Mouse (Mus musculus) frontal cortex, postnatal 25 days (tissue): ENCODE data around the gene Ccdc92.

Source experiments
- DNase-seq, 2 experiments: peaks; one replicate each; pipeline ENCODE4 v3.0.0; 2022; ENCODE audit warnings: low spot score in 2 of 2

Gene Ccdc92

DNA sequence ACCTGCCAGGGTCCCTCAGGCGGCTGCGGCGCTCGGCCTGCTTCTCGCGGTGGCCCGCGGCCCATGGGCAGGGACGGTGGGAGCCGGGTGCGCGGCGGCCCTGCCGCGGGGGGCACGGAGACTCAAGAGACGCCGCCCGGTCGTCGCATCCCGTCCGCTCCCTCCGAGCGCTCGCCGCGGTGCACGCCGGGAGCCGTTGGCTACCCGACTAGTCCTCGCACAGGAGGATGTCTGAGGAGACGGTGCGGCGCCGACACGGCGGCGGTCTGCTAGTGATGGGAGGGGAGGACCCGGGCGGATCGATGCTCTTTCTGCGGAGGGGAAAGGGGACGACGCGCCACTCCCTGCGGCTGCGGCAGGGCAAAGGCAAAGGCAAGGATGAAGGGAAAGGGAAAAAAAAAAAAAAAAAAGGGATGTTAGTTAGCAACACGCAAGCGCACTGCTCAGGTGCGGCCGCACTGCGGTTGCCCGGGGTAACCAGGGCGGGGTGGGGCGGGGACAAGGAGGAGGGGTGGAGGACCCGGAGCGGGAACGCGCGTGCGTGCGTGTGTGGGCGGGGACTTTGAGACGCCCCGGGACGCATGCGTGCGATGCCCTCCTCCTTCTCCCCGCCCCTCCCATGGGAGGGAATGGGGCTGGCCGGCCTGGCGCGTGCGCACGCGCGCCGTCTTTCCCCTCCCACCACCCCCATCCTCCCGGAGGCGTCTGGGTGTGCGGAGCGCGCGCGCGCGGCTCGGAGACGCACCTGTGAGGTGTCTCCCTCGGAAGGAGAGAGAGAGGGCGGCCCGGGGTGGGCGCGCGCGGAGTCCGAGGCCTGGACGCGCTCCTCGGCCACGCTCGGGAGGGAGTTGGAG is at the start of gene Ccdc92, which contains the start of gene Zfp664:
TSS of gene Ccdc92 (minus strand) at position 412 of the 854 bp plus-strand sequence.
TSS of gene Zfp664 (plus strand) at position 679 of the 854 bp plus-strand sequence.
- peak; percentile 85 to 90 for DNase-seq

DNA sequence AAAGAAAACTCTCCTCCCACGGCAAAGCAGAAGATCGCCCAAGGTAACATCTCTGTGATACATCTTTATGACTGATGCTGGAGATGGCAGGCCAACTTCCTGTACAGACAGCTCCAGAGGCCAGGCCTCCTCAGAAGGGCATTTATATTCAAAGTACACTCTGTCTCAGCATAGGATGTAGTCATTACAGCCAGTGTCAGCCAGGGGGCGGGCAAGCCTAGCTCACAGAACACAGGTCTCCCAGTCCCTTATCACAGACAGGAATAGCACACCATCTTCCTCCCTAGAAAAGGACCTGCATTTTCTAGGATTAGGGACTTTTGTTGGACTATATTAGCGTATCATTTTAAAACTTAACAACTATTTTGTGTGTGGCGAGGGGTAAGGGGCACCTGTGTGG is 46.6 kb upstream of the Ccdc92 start:
- peak; percentile 67 to 79 for DNase-seq

DNA sequence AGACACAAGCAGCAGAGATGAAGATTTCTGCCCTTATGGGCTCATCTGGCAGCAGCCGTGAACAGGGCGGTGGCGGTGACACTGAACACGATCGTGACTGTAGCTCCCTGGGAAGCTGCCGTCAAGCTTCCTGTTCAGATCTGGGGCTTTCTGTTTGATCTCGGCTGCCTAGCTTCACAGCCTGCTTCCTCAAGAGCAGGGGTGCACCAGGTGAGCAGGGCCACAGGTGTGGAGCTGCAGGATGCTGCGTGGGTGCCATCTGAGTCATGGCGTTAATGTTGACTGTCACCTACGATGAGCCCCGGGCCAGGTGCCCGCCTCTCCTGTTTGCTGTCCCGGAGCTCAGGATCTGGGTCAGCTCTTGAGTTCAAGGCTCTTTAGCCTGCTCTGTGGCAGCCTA is 44.7 kb upstream of the Ccdc92 start:
- DNase-seq = no peak

DNA sequence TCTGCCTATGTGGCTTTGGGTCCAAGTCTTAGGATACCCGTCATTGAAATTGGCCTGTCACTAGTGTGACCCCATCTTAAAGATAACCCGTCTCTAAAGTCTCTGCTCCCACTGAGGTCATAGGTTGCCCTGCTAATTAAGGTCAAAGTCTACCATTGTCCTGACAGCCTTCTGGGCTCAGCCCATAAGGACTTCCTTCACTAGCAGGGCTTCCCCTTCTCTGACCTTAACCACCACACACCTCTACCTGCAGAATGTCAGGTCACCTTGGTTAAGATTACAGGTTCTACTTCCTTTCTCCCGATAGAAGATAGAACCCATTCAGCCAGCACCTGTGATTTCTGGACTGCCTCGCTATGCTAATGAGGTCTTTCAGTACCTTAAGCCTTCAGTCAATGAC is 41.6 kb upstream of the Ccdc92 start:
- no peak for DNase-seq

DNA sequence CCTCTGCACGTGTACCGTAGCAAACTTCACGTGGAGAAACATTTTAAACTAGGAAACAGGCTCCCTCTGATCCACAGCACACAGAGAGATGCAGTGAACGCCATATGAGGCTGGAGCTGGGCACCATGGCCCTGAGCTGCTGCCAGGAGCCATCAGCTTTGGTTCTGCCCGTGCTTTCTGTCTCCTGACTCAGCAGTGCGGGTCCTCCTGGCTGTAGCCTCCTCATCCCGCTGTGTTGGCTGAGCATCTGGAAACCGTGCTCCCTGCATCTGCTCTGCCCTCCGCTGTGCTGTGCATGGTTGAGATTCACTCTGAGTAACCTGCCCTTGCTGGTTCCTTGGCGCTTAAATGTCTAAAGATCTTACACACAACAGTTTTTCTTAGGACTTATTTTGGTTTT is 40.0 kb upstream of the Ccdc92 start:
- DNase-seq = no peak

DNA sequence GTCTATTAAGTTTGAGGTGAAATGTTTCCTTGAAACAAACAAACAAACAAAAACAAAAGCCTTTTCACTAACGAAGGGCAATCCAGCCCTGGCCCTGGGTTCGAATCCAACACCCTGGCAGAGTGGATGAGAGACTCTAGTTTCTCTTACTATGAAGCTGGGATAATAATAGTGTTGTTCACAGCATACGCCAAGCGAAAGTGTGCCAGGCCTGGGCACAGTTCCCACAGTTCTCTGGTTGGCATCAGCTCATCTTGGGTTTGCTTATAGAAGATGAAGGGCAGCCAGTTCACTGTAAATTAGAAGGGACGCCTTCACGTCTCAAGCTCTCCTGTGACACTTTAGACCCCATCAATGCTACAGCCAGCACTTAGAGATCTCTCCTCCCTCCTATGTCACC is 39.5 kb upstream of the Ccdc92 start:
- DNase-seq = peak in 1 of 2 experiments; percentile 28

DNA sequence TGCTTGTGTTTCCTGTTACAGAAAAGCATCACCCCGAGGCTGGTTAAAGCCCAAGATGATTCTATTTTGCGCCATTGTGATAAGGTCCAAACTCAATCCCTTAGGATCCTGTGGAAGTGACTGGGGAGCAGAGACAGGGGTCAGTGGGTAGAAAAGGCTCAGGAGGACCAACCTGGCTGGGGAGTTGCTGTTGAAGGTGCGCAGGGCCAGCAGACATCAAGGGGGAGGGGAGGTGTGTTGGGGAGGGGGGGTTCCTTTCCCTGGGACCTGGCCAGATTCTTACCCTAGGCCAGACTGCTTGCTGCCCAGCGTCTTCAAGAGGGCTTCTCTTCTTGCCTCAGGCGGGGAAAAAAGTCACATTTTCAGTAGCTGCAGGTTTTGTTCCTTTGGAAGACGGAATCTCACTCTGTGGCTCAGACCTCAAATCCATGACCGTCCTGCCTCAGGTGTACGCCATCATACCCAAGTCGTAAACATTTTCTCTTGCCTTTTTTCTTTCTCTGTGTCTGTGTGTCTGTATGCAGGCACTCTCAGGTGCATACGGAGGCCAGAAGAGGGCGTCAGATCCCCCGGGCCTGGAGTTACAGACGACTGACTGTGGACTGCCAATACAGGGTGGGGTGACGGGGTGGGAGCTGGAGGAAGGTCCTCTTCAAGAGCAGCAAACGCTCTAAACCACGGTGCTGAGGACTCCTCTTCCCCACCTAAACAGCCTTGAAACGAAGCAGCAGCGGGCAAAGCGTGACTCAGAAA is 38.7 kb upstream of the Ccdc92 start:
- no peak for DNase-seq

DNA sequence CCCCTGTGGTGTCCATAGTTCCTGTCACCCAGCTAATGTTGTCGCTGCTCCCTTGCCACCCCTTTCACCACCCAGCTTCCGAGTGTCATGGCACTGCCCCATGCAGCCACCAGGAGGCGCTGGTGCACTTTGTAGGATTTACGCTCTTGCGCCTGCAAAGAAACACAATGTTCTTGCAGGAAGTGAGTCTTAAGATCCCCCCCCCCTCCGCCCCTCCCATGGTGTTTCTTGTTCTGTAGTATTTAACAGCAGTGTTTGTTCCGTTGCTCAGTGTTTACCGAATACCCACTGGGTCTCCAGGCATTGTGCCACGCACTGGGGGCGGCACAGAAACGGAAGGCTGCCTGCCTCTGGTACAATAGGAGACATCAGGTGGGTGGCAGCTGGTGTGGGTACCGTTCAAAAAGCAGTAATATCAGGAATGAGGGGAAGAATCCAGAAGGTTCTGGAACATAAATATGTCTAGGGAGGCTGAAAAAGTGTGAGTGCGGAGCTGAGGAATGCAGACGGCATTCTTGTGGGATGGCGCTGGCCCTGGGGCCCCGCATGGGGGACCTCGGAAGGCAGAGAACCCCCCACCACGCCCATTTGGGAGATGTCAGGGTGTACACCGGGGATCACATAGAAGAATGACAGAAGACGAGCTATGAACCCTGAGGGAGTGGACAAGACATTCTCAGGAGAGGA is 37.9 kb upstream of the Ccdc92 start:
- DNase-seq = peak; percentile 81 to 82

DNA sequence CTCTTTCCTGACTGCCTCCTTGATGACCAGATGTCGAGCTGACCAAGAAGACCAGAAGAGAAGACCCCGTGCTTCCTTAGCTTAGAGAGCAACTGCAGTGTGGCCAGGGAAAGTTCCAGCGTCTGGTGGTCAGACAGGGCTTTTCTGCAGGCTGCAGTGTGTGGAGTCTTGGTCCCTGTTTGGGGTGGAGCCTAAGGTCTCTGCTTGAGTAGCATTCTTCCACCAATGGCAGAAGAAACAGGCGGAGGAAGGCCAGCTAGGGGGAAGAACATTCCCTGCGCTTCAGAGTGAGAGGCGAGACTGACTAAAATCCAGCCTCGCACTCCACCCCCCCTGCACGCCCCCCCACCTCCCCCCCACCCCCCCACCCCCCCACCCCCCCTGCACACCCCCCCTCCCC is 33.9 kb upstream of the Ccdc92 start:
- DNase-seq = no peak

DNA sequence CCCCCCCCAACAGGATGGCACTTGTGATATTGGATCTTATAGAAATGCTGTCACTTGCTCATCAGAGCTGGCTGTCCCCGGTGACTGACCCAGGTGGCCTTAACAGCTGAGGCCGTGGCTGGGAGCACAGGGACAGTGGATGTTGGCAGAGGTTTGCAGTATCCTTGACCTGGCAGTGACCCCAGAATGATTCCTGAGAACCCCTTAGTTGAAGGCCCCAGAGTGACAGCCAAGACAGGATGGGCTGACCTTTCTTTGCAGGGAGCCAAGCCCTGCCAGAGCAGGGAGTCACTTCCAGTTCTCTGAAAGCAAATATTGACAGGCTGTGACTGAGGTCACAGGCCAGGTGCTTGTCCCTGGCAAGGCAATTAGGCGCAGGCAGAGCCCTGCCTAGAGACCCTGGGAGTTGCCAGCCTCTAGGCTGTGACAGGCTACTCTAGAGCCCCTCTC is 29.7 kb upstream of the Ccdc92 start:
- DNase-seq = no peak

DNA sequence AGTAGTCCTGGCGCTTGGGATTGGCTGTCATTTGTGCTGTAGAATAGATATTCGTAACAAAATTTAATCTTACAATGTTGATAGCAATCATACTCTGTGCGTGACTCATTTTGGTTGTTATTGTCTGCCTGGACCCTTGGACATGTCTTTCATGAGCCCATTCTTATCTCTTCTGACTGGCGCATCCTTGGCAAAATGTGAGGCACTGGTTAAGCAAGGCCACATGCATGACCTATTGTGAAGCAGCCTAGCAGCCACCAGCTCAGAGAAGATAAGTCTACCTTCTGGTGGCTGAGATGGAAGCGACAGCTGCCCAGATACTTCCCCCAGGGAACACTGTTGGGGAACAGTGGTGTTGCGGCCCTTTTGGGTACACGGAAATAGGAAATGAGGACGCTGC is 26.4 kb upstream of the Ccdc92 start:
- DNase-seq = no peak

DNA sequence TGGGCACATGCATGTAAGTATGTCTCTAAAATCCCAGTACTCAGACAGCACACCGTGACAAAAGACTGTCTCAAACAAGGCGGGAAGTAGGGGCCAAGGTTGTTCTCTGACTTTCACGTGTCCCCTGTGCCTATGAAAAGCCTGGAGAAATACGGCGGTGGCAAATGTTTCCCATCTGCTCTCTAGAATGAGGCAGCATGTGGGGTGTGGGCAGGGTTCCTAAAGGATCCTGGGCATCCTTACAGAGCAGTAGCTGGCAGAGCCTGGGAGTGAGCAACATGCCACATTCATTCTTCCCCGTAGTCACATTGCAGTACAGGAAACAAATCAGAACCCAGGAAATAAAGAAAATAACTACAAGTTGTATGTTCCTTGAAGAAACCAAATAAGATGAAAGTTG is 21.7 kb upstream of the Ccdc92 start:
- peak in 1 of 2 experiments; percentile 26 for DNase-seq

DNA sequence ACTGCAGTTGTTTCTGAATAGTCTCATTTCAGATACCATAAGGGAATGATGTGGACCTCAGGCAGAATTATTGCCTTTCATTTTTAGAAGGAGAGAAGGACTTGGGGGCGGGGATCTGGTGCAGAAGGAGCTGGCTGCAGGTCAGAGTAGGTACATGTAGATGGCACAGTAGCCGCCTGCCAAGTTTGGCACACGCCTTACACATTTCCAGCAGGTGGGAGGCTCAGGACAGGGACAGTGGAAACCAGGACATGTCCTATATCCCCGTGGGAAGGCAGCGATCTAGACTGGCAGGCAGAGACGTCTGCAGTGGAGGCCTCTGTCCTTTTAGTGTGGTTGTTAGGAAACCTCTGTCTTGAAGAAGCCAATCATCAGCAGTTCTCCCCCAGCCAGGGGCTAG is 17.6 kb upstream of the Ccdc92 start:
- DNase-seq = no peak

DNA sequence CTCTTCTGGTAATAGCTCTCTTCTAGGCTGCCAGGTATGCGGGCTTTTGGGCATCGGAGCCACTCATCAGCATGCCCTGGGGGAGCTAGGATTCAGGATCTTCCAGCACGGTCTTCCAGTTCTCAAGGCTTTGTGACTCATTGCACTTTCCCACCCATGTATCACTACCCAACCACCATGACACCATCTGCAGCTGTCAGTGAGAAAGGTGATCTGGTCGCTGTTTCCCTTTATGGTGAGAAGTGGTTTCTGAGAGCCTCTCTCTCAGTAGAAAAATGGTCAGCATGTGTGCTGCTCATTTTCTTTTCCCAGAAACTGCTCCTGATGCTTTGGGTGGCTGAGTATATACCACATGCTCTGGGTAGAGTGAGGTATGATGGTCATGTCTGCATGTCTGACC is 17.0 kb upstream of the Ccdc92 start:
- no peak for DNase-seq

DNA sequence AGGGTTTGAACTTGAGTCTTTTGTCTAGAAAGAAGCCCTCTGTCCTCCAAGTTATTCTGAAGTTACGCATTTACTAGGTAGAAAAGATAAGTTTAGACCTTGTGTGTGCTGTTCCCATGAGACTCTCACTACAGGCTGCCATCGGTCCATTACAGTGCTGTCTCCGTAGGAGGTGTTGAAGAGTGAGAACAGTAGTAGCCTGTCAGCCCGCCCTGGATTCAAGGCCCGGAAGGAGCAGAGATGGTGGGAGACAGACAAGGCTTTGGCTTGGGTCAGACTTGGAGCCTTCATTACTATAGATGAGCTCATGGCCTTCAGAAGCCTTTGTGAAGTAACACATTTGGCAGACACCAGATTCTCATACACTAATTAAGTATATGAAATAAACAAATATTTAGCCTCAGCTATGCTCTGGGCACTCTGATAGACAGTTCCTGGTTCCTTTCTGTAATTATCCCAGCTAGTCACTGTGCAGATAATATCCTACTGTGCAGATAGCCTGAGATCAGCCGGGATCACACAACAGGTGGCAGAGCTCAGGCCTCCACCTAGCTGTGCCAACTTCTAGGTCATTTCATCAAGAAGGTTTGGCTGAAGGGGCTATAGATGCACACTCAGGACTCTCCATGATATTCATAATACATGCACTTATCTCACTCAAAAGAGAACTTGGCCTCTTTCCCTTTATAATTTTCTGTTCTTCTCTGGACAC is 11.8 kb upstream of the Ccdc92 start:
- no peak for DNase-seq

DNA sequence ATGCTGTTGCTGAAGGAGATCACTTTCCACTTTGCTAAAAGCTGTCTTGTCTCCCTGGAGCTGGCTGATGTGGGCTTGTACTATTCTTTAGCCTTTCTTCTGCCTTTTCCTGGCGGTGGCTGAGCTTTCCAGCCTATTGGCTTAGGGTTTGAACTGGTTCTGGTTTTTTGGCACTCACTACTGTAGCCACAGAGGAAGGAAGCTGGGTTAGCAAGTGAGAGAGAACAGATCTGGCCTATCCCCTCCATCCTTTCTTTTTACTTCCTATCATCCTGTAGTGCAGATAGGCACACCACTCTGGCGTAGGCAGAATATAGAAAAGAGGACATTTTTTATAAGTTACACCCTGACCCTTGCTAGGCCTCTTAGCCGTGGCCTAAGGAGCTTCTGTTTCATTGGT is 10.9 kb upstream of the Ccdc92 start:
- DNase-seq = no peak

DNA sequence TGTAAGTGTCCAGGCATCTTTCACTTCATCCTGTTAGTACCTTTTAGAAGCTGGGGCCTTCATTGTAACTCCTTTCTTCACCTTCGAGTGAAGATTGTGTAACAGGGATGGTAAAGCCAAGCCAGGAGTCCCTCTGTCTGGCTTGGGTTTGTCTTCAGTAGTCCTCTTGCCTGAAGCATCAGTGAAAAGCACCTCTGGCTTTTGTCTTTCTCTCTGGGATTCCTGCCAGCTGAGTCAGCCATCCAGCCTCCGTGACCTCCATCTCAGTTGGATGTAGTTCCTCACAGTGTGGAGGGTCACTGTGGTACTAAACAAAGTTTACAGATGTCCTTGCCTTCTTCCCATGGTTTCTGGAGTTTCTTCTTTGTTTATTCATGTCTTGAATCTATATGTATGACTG is 9.8 kb upstream of the Ccdc92 start:
- DNase-seq = no peak

DNA sequence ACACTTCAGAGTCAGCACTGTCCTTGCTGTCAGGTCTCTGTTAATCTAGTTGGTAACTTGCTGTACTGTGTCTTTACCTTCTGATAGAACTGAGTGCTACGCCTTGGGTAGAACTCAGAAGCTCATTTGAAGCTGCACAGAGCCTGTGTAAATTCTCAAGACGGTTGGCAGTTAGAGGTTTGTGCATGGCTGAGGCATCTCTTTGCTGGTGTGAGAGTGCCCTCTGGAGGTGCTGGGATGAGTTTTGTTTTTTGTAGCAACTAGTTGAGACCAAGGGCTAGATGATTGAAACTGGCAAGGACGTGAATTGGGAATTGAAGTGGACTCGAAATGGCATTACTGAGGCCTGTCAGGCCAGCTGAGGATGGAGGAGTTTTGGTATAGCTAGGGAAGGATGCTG is 6.8 kb upstream of the Ccdc92 start:
- peak; percentile 58 to 59 for DNase-seq

DNA sequence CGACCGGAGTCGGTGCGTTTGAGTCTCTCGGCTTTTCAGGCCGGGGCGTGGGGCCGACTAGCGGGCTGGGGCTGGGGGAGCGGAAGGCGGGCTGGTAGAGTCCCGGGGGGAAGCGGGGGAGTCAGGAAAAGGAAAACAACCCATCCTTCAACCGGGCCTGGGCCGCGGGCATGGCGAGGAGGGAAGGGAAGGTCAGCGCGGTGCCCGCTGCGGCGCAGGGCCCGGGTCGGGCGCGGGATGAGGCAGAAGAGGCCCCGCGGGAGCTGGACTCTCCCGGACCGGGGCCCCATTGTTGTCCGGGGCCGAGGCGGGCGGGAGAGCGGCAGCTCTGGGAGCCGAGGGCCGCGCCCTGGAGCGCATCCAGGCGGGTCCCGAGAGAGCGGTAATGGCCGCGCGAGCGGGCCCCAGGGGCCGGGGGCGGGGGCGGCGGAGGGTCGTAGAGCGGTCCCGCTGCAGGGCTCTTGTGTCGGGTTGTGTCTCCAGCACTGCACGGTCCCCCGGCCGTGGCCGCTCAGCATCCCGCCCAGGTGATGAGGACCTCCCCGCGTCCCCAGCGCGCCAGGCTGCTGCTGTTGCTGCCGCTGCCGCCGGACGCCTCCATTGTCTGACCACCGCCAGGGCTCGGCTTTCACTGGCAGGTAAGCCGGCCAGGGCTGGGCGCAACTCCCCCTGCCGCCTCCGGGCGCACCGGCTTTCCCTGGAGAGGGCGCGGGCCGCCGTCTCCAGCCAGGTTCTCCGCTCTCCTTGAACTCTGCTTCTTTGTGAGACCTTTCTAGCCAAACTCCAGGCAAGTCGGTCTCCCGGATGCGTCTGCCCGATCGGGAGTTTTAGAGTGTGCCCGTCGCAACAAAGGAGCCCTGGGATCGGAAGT is 882 bp upstream of the Ccdc92 start:
- DNase-seq = peak in 1 of 2 experiments; percentile 20

DNA sequence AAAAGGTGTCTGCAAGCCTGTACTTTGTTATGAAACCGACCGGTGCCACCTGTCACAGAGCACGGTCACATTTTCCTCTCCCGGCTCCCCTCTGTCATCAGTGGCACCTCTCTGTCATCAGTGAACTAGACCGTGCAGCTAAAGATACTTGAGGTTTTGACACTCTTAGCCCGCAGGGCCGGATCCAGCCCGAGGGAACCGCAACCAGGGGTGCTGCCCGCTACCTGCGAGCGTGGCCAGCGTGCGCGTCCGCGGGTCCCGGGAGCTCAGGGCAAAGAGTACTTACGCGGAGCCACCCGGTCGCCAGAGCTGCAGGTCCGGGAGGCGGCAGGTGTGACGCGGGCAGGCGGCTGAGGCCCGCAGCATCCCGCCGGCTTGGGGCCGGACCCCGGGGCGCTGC is 761 bp downstream of the Ccdc92 start:
- DNase-seq = peak; percentile 20 to 25

DNA sequence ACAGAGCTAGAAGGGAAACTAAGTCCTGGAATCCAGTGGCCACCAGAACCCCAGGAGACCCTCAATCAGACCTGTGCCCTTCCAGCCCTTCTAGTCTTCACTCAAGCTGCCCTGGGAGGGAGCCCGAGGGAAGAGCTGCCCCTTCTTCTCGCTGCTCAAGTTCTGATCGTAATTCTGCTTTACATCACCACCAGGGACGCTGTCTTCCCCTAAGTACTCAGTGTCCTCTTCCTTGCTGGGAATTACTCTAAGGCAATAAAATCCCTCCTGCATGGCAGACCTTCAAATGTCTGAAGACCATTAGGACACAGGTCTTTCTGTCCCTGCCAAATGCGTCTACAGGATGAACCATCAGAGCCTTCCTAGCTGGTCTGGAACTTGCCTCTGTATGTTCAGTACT is 2.2 kb downstream of the Ccdc92 start:
- DNase-seq = no peak
